In the genomic region with DNA sequence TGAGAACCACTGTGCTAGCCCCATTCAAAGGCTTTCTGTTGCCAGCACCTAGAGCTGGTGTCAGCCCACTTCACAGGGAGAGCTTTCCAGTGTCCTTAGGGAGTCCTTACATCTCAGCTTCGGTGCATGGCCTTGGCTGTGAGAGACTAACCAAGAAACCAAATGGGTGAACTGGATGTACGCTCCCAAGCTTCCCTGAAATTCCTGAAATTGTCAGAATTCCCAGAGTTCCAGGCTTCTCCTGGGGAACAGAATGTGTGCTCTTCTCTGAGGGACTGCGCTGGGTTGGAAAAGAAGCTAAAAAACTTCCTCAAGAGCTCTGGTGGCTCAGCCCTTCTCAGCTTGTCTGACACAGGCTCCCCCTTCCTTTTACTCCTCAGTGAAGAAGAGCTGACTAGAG, we compare ENCODE assay signal across 11 mouse cellular contexts.
"Had no signal": no experiment of that assay in that cellular context is flagged by ENCODE, and none has a peak within 500 bp of the region (broad histone marks: within the 10 kb centered on the region; RNA-seq: fewer than 3 reads in every experiment).

No protein-coding gene starts in this region.

- H3K4me2 ChIP-seq: limb, embryonic 12.5 days; midbrain, embryonic 13.5 days had no signal

- H3K27me3 ChIP-seq: limb, embryonic 12.5 days; midbrain, embryonic 13.5 days had no signal

- H3K9me3 ChIP-seq: limb, embryonic 12.5 days; midbrain, embryonic 13.5 days had no signal

- H3K36me3 ChIP-seq: limb, embryonic 12.5 days; midbrain, embryonic 13.5 days had no signal

- DNase-seq: kidney, adult 11 months; kidney, adult 9 months; kidney, postnatal 4 days; lung, adult 2 months; lung, postnatal 36 days; right cerebral cortex, postnatal 25 days; thymus, adult 18-20 months; thymus, postnatal 14 days had no signal

- H3K4me3 ChIP-seq: limb, embryonic 12.5 days; midbrain, embryonic 13.5 days had no signal

- H3K27ac ChIP-seq: kidney, postnatal 0 days; limb, embryonic 12.5 days; midbrain, embryonic 13.5 days had no signal

- ATAC-seq: midbrain, embryonic 13.5 days had no signal

- H3K9ac ChIP-seq: limb, embryonic 12.5 days; midbrain, embryonic 13.5 days had no signal
